ENCODE assay signal across 18 mouse cellular contexts in genomic region chr5:30955751-30956150, GRCm38 (mm10). TPM values are rescaled to one million over a fixed set of nuclear protein-coding genes. Genes with fewer than 3 reads are reported as not detected.
"Had no signal": no experiment of that assay in that cellular context is flagged by ENCODE, and none has a peak within 500 bp of the region (broad histone marks: within the 10 kb centered on the region; RNA-seq: fewer than 3 reads in every experiment).

No protein-coding gene starts in this region.

- DNase-seq: lung, adult 18-20 months; lung, embryonic 14.5 days; lung, postnatal 10 days; lung, postnatal 4 days; midbrain, embryonic 14.5 days; retina, postnatal 1 day; right cerebral cortex, postnatal 14 days; thymus, adult 2 months; thymus, postnatal 25 days; thymus, postnatal 4 days had no signal

- H3K27me3 ChIP-seq: midbrain, embryonic 12.5 days; neural tube, embryonic 13.5 days; neural tube, embryonic 15.5 days; stomach, embryonic 15.5 days had no signal

- H3K4me3 ChIP-seq: midbrain, embryonic 10.5 days; midbrain, embryonic 12.5 days; myocyte; neural tube, embryonic 13.5 days; neural tube, embryonic 15.5 days; stomach, embryonic 15.5 days had no signal

RNA-seq across cellular contexts. Expression of gene Tcf23, which starts 12.7 kb away (rescaled TPM):
- polyA plus RNA-seq: midbrain, embryonic 12.5 days; midbrain, embryonic 16.5 days; neural tube, embryonic 11.5 days; neural tube, embryonic 13.5 days; neural tube, embryonic 15.5 days had no signal
